Mouse (Mus musculus) intestine, embryonic 15.5 days (tissue): ENCODE data around the gene Opa3. TPM values are rescaled to one million over a fixed set of nuclear protein-coding genes. Genes with fewer than 3 reads are reported as not detected.
A peak's percentile ranks its signal among the peaks of the same experiment; 100 is the strongest.

Source experiments
- ATAC-seq: fragments of 200-750 bp; cut with Nextera tagmentation; 2 replicates; pipeline ENCODE4 v1.8.0; 2017; ENCODE audit warnings: moderate TSS enrichment, moderate library complexity
- H3K27ac ChIP-seq: fragments of 300-500 bp; sonication (generic); 2 replicates; pipeline ENCODE4 v1.5.1; 2015; ENCODE audit warnings: mild to moderate bottlenecking, inconsistent platforms
- H3K27me3 ChIP-seq: fragments of 300-500 bp; sonication (generic); replicated peaks from 2 replicates; pipeline ENCODE4 v1.6.1; 2015; ENCODE audit warnings: inconsistent platforms
- H3K36me3 ChIP-seq: fragments of 300-500 bp; sonication (generic); 2 replicates; pipeline ENCODE4 v1.6.1; 2015; ENCODE audit warnings: inconsistent platforms
- H3K4me1 ChIP-seq: fragments of 300-500 bp; sonication (generic); replicated peaks from 2 replicates; pipeline ENCODE4 v1.6.1; 2015; ENCODE audit warnings: inconsistent platforms
- H3K4me2 ChIP-seq: fragments of 300-500 bp; sonication (generic); replicated peaks from 2 replicates; pipeline ENCODE4 v1.6.1; 2015; ENCODE audit warnings: mild to moderate bottlenecking, inconsistent platforms
- H3K4me3 ChIP-seq: fragments of 300-500 bp; sonication (generic); replicated peaks from 2 replicates; pipeline ENCODE4 v1.5.1; 2015; ENCODE audit warnings: inconsistent platforms
- H3K9ac ChIP-seq: fragments of 300-500 bp; sonication (generic); 2 replicates; pipeline ENCODE4 v1.6.1; 2015; ENCODE audit warnings: inconsistent platforms
- H3K9me3 ChIP-seq: fragments of 300-500 bp; sonication (generic); 2 replicates; pipeline ENCODE4 v1.6.1; 2016; ENCODE audit warnings: inconsistent platforms
- WGBS: fragments of 180-500 bp; shearing (Covaris S2); methylation state at CpG from one replicate; pipeline ENCODE4 v1.1.7; 2015; 5-methylcytosine and 5-hydroxymethylcytosine counted together
- polyA plus RNA-seq: library from polyadenylated mRNA; unstranded; fragments of >200 nt; fragmentation: Nextera tagmentation; extraction: Ambion mirVana; gene quantifications from 2 replicates; pipeline ENCODE4 v1.2.1, GENCODE M21; 2015

The Opa3 gene
- polyA plus RNA-seq, 1 experiment from 2014 or later: 36.8 TPM

DNA sequence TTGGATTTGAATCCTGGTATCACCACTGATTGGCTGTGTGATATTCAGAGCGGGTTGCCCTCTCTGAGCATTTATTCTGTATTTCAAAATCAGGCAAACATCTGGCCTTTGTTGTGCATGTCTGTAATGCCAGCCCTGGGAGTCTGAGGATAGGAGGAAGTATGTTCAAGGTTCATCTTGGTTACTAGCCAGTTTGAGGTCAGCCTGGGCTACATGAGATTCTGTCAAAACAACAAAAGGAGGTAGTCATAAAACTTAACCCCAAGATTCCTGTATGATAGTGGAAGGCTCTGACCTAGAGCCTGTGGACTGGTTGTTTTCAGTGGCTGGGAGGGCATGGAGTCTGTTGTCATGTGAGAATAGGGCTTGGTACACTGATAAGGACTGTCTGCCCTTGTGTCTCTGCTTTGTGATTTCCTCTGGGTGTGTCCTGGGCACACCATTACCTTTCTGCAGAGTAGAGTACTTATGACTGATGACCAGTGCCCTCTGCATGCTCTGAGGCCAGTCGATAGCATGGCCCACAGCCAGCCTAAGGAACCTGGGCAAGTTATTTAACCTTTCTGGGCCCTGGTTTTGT, 7.0 kb downstream of the Opa3 start:
- H3K27ac ChIP-seq: peak overlapping the region; percentile 44; the same call in 1 of the 2 replicates
- no peaks in the 10 kb centered on the region for H3K36me3 ChIP-seq

GRCm38 (mm10) chr7:19236411-19236810, 8.3 kb downstream of the Opa3 start:
- no peaks in the 10 kb centered on the region for H3K27me3 ChIP-seq
- H3K4me2 ChIP-seq: no peak overlapping the region
- no peak overlapping the region for H3K4me3 ChIP-seq
- no peak for ATAC-seq
- 73% methylated on average over 2 of the region's 2 CpGs for WGBS
- no peaks in the 10 kb centered on the region for H3K36me3 ChIP-seq
- no peak overlapping the region for H3K9ac ChIP-seq
- H3K9me3 ChIP-seq: no peaks in the 10 kb centered on the region
- H3K4me1 ChIP-seq: peaks cover 24% of the 10 kb centered on the region
- H3K27ac ChIP-seq: peak overlapping the region; percentile 11; the same call in 1 of the 2 replicates

More for the DNA sequence above, 7.0 kb downstream of the Opa3 start:
- Histone ChIP-seq H3K9ac (no peak overlapping the region), H3K4me2 (no peak overlapping the region), H3K4me3 (no peak overlapping the region), H3K9me3 (no peaks in the 10 kb centered on the region), H3K4me1 (peaks cover 25% of the 10 kb centered on the region), H3K27me3 (no peaks in the 10 kb centered on the region)
- WGBS: 86% methylated on average over 2 of the region's 2 CpGs
- ATAC-seq: 0 out of 2 replicates have a peak, but pooled peaks have one; percentile 7

DNA sequence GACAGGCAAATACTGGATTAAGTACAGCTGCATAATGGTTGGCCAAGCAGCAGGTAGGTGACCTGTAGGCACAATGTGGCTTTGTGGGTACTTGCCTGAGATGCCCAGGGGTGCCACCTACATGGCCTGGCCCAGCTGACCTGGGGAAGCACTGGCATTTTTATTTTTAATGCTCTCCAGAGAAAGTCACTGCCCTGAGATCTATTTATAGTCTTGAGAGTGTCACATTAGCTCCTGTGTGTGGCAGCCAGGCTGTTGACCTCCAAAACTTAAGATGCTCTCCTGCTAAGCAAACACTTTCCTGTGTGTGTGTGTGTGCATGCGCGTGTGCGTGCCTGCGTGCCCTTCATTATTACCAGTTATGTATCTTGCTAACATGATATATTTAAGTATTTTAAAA, 10.2 kb downstream of the Opa3 start:
- no peaks in the 10 kb centered on the region for H3K36me3 ChIP-seq
- H3K4me2 ChIP-seq: no peak overlapping the region
- no peak overlapping the region for H3K9ac ChIP-seq
- H3K4me1 ChIP-seq: peaks cover 19% of the 10 kb centered on the region
- ATAC-seq: no peak
- no peak overlapping the region for H3K27ac ChIP-seq
- WGBS: 94% methylated on average over 4 of the region's 4 CpGs
- no peaks in the 10 kb centered on the region for H3K9me3 ChIP-seq
- no peak overlapping the region for H3K4me3 ChIP-seq
- no peaks in the 10 kb centered on the region for H3K27me3 ChIP-seq

DNA sequence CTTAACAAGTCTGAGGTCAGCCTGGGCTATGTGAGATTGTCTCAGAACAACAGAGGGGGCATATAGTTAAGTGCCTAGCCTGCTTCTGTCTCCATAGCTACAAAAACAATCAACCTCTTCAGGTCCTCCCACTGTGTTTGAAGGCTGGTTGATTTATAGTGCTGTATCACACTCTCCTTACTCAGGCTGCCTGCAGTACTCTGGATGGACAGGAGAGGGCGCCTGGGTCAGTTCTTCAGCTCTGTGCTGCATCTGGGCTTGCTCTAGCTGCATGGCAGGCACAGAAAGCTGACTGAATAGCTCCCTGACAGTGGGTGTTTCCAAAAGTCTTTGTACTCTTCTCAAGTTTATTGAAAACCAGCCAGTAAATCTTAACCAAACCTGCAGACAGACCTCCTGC, 11.3 kb downstream of the Opa3 start:
- H3K9me3 ChIP-seq: no peaks in the 10 kb centered on the region
- no peak overlapping the region for H3K4me3 ChIP-seq
- H3K4me2 ChIP-seq: no peak overlapping the region
- no peaks in the 10 kb centered on the region for H3K27me3 ChIP-seq
- peaks cover 19% of the 10 kb centered on the region for H3K4me1 ChIP-seq
- H3K27ac ChIP-seq: no peak overlapping the region; the same call in 1 of the 2 replicates
- ATAC-seq: peak; percentile 90
- H3K36me3 ChIP-seq: no peaks in the 10 kb centered on the region
- WGBS: 0% methylated on average over 1 of the region's 1 CpGs
- no peak overlapping the region for H3K9ac ChIP-seq

DNA sequence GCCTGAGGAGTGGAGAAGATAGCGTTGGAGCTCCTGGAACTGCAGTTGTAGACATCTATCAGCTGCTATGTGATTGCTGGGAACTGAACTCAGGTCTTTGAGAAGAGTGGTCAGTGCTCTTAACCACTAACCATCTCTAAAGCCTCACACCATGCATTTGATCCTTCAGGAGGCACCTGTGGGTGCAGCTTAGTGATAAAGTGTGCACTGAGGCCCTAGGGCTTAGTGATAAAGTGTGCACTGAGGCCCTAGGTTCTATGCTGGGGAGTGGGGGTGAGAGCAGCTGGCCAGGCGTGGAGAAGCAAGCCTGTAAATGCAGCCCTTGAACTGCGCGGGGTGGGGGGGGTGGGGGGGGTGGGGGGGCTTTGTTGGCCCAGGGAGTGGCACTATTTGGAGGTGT, 11.9 kb downstream of the Opa3 start:
- H3K27ac ChIP-seq: no peak overlapping the region
- H3K4me2 ChIP-seq: no peak overlapping the region
- no peak overlapping the region for H3K9ac ChIP-seq
- WGBS: 61% methylated on average over 4 of the region's 4 CpGs
- peaks cover 19% of the 10 kb centered on the region for H3K4me1 ChIP-seq
- peaks cover 3% of the 10 kb centered on the region for H3K36me3 ChIP-seq
- no peaks in the 10 kb centered on the region for H3K27me3 ChIP-seq
- H3K4me3 ChIP-seq: no peak overlapping the region
- ATAC-seq: peak; percentile 60
- H3K9me3 ChIP-seq: no peaks in the 10 kb centered on the region

DNA sequence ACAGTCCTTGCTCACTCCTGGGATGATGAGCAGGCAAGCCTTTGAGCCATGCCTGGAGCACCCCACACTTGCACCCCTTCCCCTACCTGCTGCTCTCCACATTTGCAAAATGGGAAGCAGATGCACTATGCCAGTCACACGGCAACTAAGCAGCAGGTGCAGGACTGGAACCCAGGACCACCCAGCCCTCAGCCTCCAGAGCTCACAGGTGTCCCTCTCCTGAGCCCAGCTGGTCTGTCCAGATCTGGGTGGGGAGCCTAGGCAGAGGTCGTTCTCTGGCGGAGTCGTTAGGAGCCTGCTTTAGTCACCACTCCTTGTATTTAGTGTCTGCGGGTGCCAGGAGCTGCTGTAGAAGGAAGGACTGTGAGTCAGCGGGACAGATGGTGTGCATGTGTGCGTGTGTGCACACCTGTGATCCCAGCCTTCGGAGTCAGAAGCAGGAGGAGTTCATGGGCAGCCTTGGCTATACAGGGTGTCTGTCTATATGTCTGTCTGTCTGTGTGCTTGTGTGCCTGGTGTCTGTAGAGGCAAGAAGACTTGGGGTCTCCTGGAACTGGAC, 12.8 kb downstream of the Opa3 start:
- ATAC-seq: no peak

DNA sequence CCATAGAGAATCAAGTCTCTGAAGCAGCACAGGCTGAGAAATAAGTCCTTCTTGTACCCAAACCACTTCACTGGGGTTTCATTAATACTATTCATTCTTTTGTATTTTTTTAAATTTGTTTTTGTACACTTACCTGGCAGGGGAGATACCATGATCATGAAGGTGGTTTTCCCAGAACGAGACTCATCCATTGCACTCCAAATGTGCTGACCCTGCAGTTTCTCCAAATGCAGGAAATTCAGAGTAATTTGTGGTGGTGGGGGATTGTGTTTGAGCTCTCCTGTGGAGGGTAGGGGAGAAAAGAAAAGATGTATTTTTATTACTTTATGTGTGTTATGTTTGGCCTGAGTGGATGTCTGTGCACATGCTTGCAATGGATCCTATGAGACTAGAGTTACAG, 13.9 kb downstream of the Opa3 start:
- H3K36me3 ChIP-seq: peaks cover 10% of the 10 kb centered on the region
- H3K27ac ChIP-seq: no peak overlapping the region
- no peaks in the 10 kb centered on the region for H3K9me3 ChIP-seq
- no peak overlapping the region for H3K4me3 ChIP-seq
- 80% methylated on average over 1 of the region's 1 CpGs for WGBS
- H3K27me3 ChIP-seq: no peaks in the 10 kb centered on the region
- peaks cover 12% of the 10 kb centered on the region for H3K4me1 ChIP-seq
- no peak overlapping the region for H3K4me2 ChIP-seq
- H3K9ac ChIP-seq: no peak overlapping the region
- no peak for ATAC-seq

More for the DNA sequence above, 12.8 kb downstream of the Opa3 start:
- Histone ChIP-seq H3K27me3 (no peaks in the 10 kb centered on the region), H3K9me3 (no peaks in the 10 kb centered on the region), H3K4me2 (no peak overlapping the region), H3K4me3 (no peak overlapping the region), H3K27ac (peak overlapping the region; percentile 32; the same call in 1 of the 2 replicates), H3K4me1 (peaks cover 16% of the 10 kb centered on the region), H3K9ac (no peak overlapping the region; the same call in 1 of the 2 replicates), H3K36me3 (peaks cover 10% of the 10 kb centered on the region)
- 81% methylated on average over 8 of the region's 8 CpGs for WGBS

DNA sequence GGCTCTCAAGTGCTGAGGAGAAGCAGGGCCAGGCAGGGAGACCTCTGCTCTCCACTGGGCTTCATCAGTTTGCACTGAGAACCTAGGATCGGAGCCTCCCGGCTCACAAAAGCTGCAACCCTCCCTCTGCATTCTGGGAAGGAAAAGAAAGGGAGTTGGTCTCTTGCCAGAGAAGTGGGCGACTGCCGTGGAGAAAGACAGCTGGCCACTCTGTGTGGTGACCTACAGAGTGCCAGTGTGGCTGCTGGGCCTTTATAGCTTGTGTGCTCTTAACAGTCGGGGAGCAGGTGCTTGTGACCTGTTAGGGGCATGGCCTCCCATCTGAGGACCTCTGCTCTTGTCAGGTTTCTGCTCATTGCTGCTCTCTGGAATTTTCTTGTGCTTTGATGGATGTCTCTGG, 15.7 kb downstream of the Opa3 start:
- H3K4me3 ChIP-seq: no peak overlapping the region
- ATAC-seq: no peak
- H3K4me2 ChIP-seq: no peak overlapping the region
- H3K9me3 ChIP-seq: no peaks in the 10 kb centered on the region
- peaks cover 12% of the 10 kb centered on the region for H3K4me1 ChIP-seq
- 76% methylated on average over 5 of the region's 5 CpGs for WGBS
- peaks cover 16% of the 10 kb centered on the region for H3K36me3 ChIP-seq
- no peak overlapping the region for H3K9ac ChIP-seq
- H3K27ac ChIP-seq: no peak overlapping the region
- H3K27me3 ChIP-seq: no peaks in the 10 kb centered on the region

- Histone ChIP-seq H3K4me3 (no peak overlapping the region), H3K4me1 (peaks cover 6% of the 10 kb centered on the region)
Measured at GRCm38 (mm10) chr7:19245083-19245482, 16.9 kb downstream of the Opa3 start.

GRCm38 (mm10) chr7:19246855-19247254, 18.7 kb downstream of the Opa3 start:
- no peak overlapping the region for H3K4me2 ChIP-seq
- WGBS: 97% methylated on average over 1 of the region's 1 CpGs
- no peak for ATAC-seq

More at GRCm38 (mm10) chr7:19245083-19245482, 16.9 kb downstream of the Opa3 start:
- Histone ChIP-seq H3K27ac (no peak overlapping the region), H3K27me3 (no peaks in the 10 kb centered on the region), H3K36me3 (peaks cover 16% of the 10 kb centered on the region), H3K9me3 (no peaks in the 10 kb centered on the region), H3K9ac (no peak overlapping the region), H3K4me2 (no peak overlapping the region)
- ATAC-seq: no peak
- 86% methylated on average over 3 of the region's 3 CpGs for WGBS

GRCm38 (mm10) chr7:19247511-19247910, 19.4 kb downstream of the Opa3 start:
- no peak overlapping the region for H3K4me2 ChIP-seq
- no peaks in the 10 kb centered on the region for H3K4me1 ChIP-seq
- no peaks in the 10 kb centered on the region for H3K27me3 ChIP-seq
- H3K9me3 ChIP-seq: no peaks in the 10 kb centered on the region
- 98% methylated on average over 2 of the region's 2 CpGs for WGBS
- ATAC-seq: no peak
- no peak overlapping the region for H3K4me3 ChIP-seq
- H3K36me3 ChIP-seq: peaks cover 16% of the 10 kb centered on the region
- no peak overlapping the region for H3K27ac ChIP-seq
- H3K9ac ChIP-seq: no peak overlapping the region

More at GRCm38 (mm10) chr7:19246855-19247254, 18.7 kb downstream of the Opa3 start:
- Histone ChIP-seq H3K9ac (no peak overlapping the region), H3K36me3 (peaks cover 16% of the 10 kb centered on the region), H3K4me3 (no peak overlapping the region), H3K4me1 (no peaks in the 10 kb centered on the region), H3K27me3 (no peaks in the 10 kb centered on the region), H3K27ac (no peak overlapping the region), H3K9me3 (no peaks in the 10 kb centered on the region)

DNA sequence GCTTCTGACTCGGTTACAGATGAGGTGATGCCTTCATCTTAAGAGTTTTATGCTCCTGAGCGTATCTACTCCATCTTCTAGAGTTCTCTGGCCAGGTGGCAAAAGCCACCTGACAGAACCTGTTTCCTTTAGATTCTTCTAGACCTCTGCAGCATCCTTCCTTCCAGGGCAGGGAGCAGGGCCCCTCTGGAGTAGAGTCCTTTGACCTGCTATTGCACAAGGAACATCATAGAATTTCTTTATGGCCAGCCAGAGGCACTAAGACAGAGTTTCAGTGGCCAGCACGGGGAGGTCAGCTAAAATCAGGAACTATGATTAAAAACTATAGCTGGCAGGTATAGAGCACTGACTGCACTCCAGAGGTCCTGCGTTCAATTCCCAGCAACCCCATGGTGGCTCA, 23.9 kb downstream of the Opa3 start:
- H3K9me3 ChIP-seq: no peaks in the 10 kb centered on the region
- H3K36me3 ChIP-seq: peaks cover 19% of the 10 kb centered on the region; the same call in 1 of the 2 replicates
- H3K4me1 ChIP-seq: no peaks in the 10 kb centered on the region
- no peak overlapping the region for H3K9ac ChIP-seq
- no peak overlapping the region for H3K4me2 ChIP-seq
- peak; percentile 44 for ATAC-seq
- H3K27ac ChIP-seq: no peak overlapping the region
- no peaks in the 10 kb centered on the region for H3K27me3 ChIP-seq
- H3K4me3 ChIP-seq: no peak overlapping the region
- 75% methylated on average over 4 of the region's 4 CpGs for WGBS

- no peak for ATAC-seq
- Histone ChIP-seq H3K4me1 (0 out of 2 replicates have a peak, but pooled peaks cover under 1% of the 10 kb centered on the region), H3K36me3 (peaks cover 20% of the 10 kb centered on the region), H3K9ac (no peak overlapping the region), H3K27ac (no peak overlapping the region), H3K4me3 (no peak overlapping the region), H3K27me3 (no peaks in the 10 kb centered on the region), H3K9me3 (no peaks in the 10 kb centered on the region), H3K4me2 (no peak overlapping the region)
- 63% methylated on average over 5 of the region's 5 CpGs for WGBS
Measured at GRCm38 (mm10) chr7:19253437-19253836, 25.3 kb downstream of the Opa3 start.
